Mouse (Mus musculus) limb, embryonic 11.5 days (tissue): ENCODE measurements around the gene Abca13. TPM values are rescaled to one million over a fixed set of nuclear protein-coding genes. Genes with fewer than 3 reads are reported as not detected.
"Not testable (repeated sequence)": the region's sequence is repeated elsewhere in the genome, so short reads cannot be mapped to it uniquely, and the experiment has no call there.

Experiments used
- ATAC-seq: fragments of 200-750 bp; cut with Nextera tagmentation; 2 replicates; pipeline ENCODE4 v1.8.0; 2017; ENCODE audit warnings: low read depth; ENCODE audit not compliant: insufficient number of reproducible peaks, low FRiP score, low TSS enrichment
- DNase-seq: peaks from one replicate; pipeline ENCODE4 v3.0.0-alpha.2; 2015; ENCODE audit warnings: low spot score
- H3K27ac ChIP-seq: fragments of 300-500 bp; sonication (generic); replicated peaks from 2 replicates; pipeline ENCODE4 v1.5.1; 2014; ENCODE audit warnings: low read depth, mild to moderate bottlenecking, low read length
- H3K27me3 ChIP-seq: fragments of 300-500 bp; sonication (generic); 2 replicates; pipeline ENCODE4 v1.6.1; 2014; ENCODE audit warnings: mild to moderate bottlenecking, low read length, mixed read lengths; ENCODE audit not compliant: control insufficient read depth, insufficient read depth
- H3K36me3 ChIP-seq: fragments of 300-500 bp; sonication (generic); 2 replicates; pipeline ENCODE4 v1.6.1; 2014; ENCODE audit warnings: mild to moderate bottlenecking, low read length, moderate library complexity, mixed read lengths; ENCODE audit not compliant: control insufficient read depth, insufficient read depth
- H3K4me1 ChIP-seq: fragments of 300-500 bp; sonication (generic); 2 replicates; pipeline ENCODE4 v1.6.1; 2014; ENCODE audit warnings: low read length, mixed read lengths; ENCODE audit not compliant: control insufficient read depth, insufficient read depth
- H3K4me2 ChIP-seq: fragments of 300-500 bp; sonication (generic); 2 replicates; pipeline ENCODE4 v1.6.1; 2014; ENCODE audit warnings: low read depth, mild to moderate bottlenecking, moderate library complexity; ENCODE audit not compliant: severe bottlenecking
- H3K4me3 ChIP-seq: fragments of 300-500 bp; sonication (generic); 2 replicates; pipeline ENCODE4 v1.5.1; 2014; ENCODE audit warnings: low read depth, low read length
- H3K9ac ChIP-seq: fragments of 300-500 bp; sonication (generic); 2 replicates; pipeline ENCODE4 v1.6.1; 2014; ENCODE audit warnings: mild to moderate bottlenecking, low read length
- H3K9me3 ChIP-seq: fragments of 300-500 bp; sonication (generic); 2 replicates; pipeline ENCODE4 v1.6.1; 2016; ENCODE audit warnings: low read length; ENCODE audit not compliant: control insufficient read depth
- WGBS: fragments of 180-500 bp; shearing (Covaris S2); extraction: QIAGEN DNeasy Blood & Tissue Kit; methylation state at CpG from one replicate; pipeline ENCODE4 v1.1.7; 2014; 5-methylcytosine and 5-hydroxymethylcytosine counted together
- polyA plus RNA-seq: library from polyadenylated mRNA; unstranded; fragments of >200 nt; fragmentation: Nextera tagmentation; extraction: Ambion mirVana; gene quantifications from 2 replicates; pipeline ENCODE4 v1.2.1, GENCODE M21; 2014

Abca13 gene
- polyA plus RNA-seq = not detected in 2 replicates

- no peak within 1 kb of the TSS for H3K4me3 ChIP-seq
- H3K36me3 ChIP-seq = no peaks in the 10 kb centered on the region
- ATAC-seq (no peak), DNase-seq (no peak)
- H3K9ac ChIP-seq = no peak within 1 kb of the TSS
- H3K4me2 ChIP-seq = no peak within 1 kb of the TSS
- H3K9me3 ChIP-seq = no peaks in the 10 kb centered on the region
- 60% methylated on average over 12 of the region's 12 CpGs for WGBS
- H3K27ac ChIP-seq = no peak within 1 kb of the TSS
- no peaks in the 10 kb centered on the region for H3K27me3 ChIP-seq
- H3K4me1 ChIP-seq = no peaks in the 10 kb centered on the region
Observed at GRCm38 (mm10) chr11:9191555-9192131, at the start of gene Abca13. Gene Abca13 (plus strand): TSS chr11:9191942.

- 77% methylated on average over 2 of the region's 2 CpGs for WGBS
- Histone ChIP-seq H3K4me1 (no peaks in the 10 kb centered on the region), H3K4me2 (no peak overlapping the region), H3K4me3 (no peak overlapping the region), H3K27me3 (0 out of 2 replicates have a peak, but pooled peaks cover 2% of the 10 kb centered on the region), H3K9me3 (no peaks in the 10 kb centered on the region), H3K36me3 (no peaks in the 10 kb centered on the region), H3K27ac (no peak overlapping the region), H3K9ac (no peak overlapping the region)
- ATAC-seq = no peak
- DNase-seq = no peak
Observed at GRCm38 (mm10) chr11:9145113-9145512, 46.6 kb upstream of the Abca13 start.

GRCm38 (mm10) chr11:9146115-9146514 is 45.6 kb upstream of the Abca13 start:
- Histone ChIP-seq H3K9me3 (no peaks in the 10 kb centered on the region), H3K9ac (no peak overlapping the region), H3K4me3 (no peak overlapping the region), H3K27me3 (0 out of 2 replicates have a peak, but pooled peaks cover 2% of the 10 kb centered on the region), H3K27ac (no peak overlapping the region), H3K36me3 (no peaks in the 10 kb centered on the region), H3K4me2 (no peak overlapping the region), H3K4me1 (no peaks in the 10 kb centered on the region)
- no peak for DNase-seq
- 88% methylated on average over 4 of the region's 4 CpGs for WGBS
- ATAC-seq = no peak

GRCm38 (mm10) chr11:9146683-9147082 is 45.1 kb upstream of the Abca13 start:
- Histone ChIP-seq H3K9me3 (no peaks in the 10 kb centered on the region), H3K4me2 (no peak overlapping the region), H3K27me3 (0 out of 2 replicates have a peak, but pooled peaks cover 2% of the 10 kb centered on the region), H3K4me3 (no peak overlapping the region), H3K36me3 (no peaks in the 10 kb centered on the region), H3K9ac (no peak overlapping the region), H3K4me1 (no peaks in the 10 kb centered on the region), H3K27ac (no peak overlapping the region)
- DNase-seq (no peak), ATAC-seq (no peak)
- 95% methylated on average over 1 of the region's 1 CpGs for WGBS

- no peaks in the 10 kb centered on the region for H3K9me3 ChIP-seq
- H3K9ac ChIP-seq = no peak overlapping the region
- DNase-seq (no peak), ATAC-seq (no peak)
- 0 out of 2 replicates have a peak, but pooled peaks cover 2% of the 10 kb centered on the region for H3K27me3 ChIP-seq
- WGBS = 88% methylated on average over 2 of the region's 2 CpGs
- H3K36me3 ChIP-seq = no peaks in the 10 kb centered on the region
- no peak overlapping the region for H3K4me3 ChIP-seq
- no peak overlapping the region for H3K27ac ChIP-seq
- no peaks in the 10 kb centered on the region for H3K4me1 ChIP-seq
- no peak overlapping the region for H3K4me2 ChIP-seq
Observed at GRCm38 (mm10) chr11:9148206-9148605, 43.5 kb upstream of the Abca13 start.

GRCm38 (mm10) chr11:9150403-9150802 is 41.3 kb upstream of the Abca13 start:
- WGBS = 85% methylated on average over 25 of the region's 25 CpGs
- H3K27me3 ChIP-seq, H3K36me3 ChIP-seq, H3K9ac ChIP-seq, H3K4me2 ChIP-seq, H3K4me1 ChIP-seq, H3K27ac ChIP-seq, H3K9me3 ChIP-seq, H3K4me3 ChIP-seq, ATAC-seq, DNase-seq: not testable (repeated sequence)

- WGBS = 79% methylated on average over 3 of the region's 3 CpGs
- Histone ChIP-seq H3K27ac (no peak overlapping the region), H3K4me1 (no peaks in the 10 kb centered on the region), H3K36me3 (no peaks in the 10 kb centered on the region), H3K9me3 (no peaks in the 10 kb centered on the region), H3K9ac (no peak overlapping the region), H3K4me2 (no peak overlapping the region), H3K27me3 (no peaks in the 10 kb centered on the region), H3K4me3 (no peak overlapping the region)
- ATAC-seq (no peak), DNase-seq (no peak)
Observed at GRCm38 (mm10) chr11:9159953-9160352, 31.8 kb upstream of the Abca13 start.

GRCm38 (mm10) chr11:9167331-9167730 is 24.4 kb upstream of the Abca13 start:
- Histone ChIP-seq H3K27ac (no peak overlapping the region), H3K4me1 (no peaks in the 10 kb centered on the region), H3K27me3 (no peaks in the 10 kb centered on the region), H3K36me3 (no peaks in the 10 kb centered on the region), H3K4me2 (no peak overlapping the region), H3K9me3 (no peaks in the 10 kb centered on the region), H3K4me3 (no peak overlapping the region), H3K9ac (no peak overlapping the region)
- DNase-seq (no peak), ATAC-seq (no peak)
- WGBS = 87% methylated on average over 2 of the region's 2 CpGs

GRCm38 (mm10) chr11:9181477-9181876 is 10.3 kb upstream of the Abca13 start:
- no peaks in the 10 kb centered on the region for H3K9me3 ChIP-seq
- 93% methylated on average over 1 of the region's 1 CpGs for WGBS
- no peaks in the 10 kb centered on the region for H3K36me3 ChIP-seq
- no peak overlapping the region for H3K4me3 ChIP-seq
- no peak overlapping the region for H3K4me2 ChIP-seq
- no peaks in the 10 kb centered on the region for H3K4me1 ChIP-seq
- H3K27ac ChIP-seq = no peak overlapping the region
- no peaks in the 10 kb centered on the region for H3K27me3 ChIP-seq
- no peak for ATAC-seq
- H3K9ac ChIP-seq = no peak overlapping the region
- no peak for DNase-seq
